Mouse (Mus musculus): Measurements from ENCODE around the gene Gtf2h5. TPM values are rescaled to one million over a fixed set of nuclear protein-coding genes. Genes with fewer than 3 reads are reported as not detected.

Gene Gtf2h5
- polyA plus RNA-seq (2017; shearing (Covaris generic)), result 10 to 100 TPM; 75.0 to 78.7 TPM

GRCm38 (mm10) chr17:6079287-6080122 lies at the start of gene Gtf2h5, which contains the start of gene Serac1:
TSS of gene Gtf2h5 (plus strand) at chr17:6079786.
TSS of gene Serac1 (minus strand) at chr17:6079741.

DNA sequence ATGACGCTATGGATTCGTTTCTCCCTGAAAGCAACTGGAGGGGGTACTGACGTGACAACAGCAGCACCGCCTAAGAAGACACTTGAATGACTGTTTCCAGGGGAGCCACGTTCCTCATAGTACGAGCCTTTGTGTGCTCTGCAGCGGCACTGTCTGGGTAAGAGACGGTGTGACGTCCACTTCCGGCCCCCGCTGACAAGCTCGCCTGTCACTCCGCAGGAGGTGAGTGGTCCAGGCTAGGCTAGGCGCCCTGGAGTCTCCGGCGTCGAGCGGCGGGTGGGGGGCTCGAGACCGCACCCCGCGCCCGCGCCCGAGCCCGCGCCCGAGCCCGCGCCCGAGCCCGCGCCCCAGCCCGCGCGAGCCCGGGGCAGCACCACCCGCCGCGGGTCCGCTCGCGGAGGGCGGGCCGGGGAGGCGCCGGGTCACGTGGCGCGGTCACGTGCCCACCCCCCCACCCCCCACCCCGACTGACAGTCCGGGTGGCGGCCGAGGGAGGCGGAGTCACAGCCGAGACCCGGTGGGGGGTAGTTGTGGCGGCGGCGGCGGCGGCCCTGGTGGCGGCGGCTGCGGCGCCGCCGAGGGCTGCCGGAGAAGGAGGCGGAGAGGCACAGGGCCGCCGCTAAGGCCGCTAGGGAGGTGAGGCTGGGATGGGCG lies 26.9 kb downstream of the Gtf2h5 start, which contains the start of gene Tulp4:
Gene Tulp4 (plus strand): TSS at position 77 of the 654 bp plus-strand sequence.

Other genes with a start within 250 kb of the Gtf2h5 start
- gene Snx9, start 238.5 kb upstream of the Gtf2h5 start, polyA plus RNA-seq (2017; shearing (Covaris generic)), result 10 to 100 TPM in 1 of 2 experiments, 1 to 10 TPM in 1; 3.4 to 23.6 TPM
- 10 to 100 TPM; 25.0 to 25.2 TPM for gene Synj2, start 138.5 kb upstream of the Gtf2h5 start, polyA plus RNA-seq (2017; shearing (Covaris generic))
- 1 to 10 TPM; 1.7 to 2.6 TPM for gene Serac1, start within 50 bp of the Gtf2h5 start, polyA plus RNA-seq (2017; shearing (Covaris generic))
- 10 to 100 TPM; 74.2 to 76.4 TPM for gene Tulp4, start 26.7 kb downstream of the Gtf2h5 start, polyA plus RNA-seq (2017; shearing (Covaris generic))
- 10 to 100 TPM; 12.6 to 14.4 TPM for gene Tmem181a, start 177.1 kb downstream of the Gtf2h5 start, polyA plus RNA-seq (2017; shearing (Covaris generic))
- gene Dynlt1a, start 237.7 kb downstream of the Gtf2h5 start, polyA plus RNA-seq (2017; shearing (Covaris generic)), result 10 to 100 TPM in 1 of 2 experiments, 1 to 10 TPM in 1; 8.1 to 10.1 TPM

Measured in inflammation-experienced regulatory T-cells (primary cell).